Mouse (Mus musculus) urinary bladder, adult 18-20 months (tissue): ENCODE measurements at regions not wholly inside any gene's neighbourhood (a gene's known extent, or its start where the extent isn't known, plus 50 kb on each side); places are given as distances from the start of the nearest gene placed in this dataset.
A peak's percentile ranks its signal among the peaks of the same experiment; 100 is the strongest.

Experiments used
- DNase-seq, 2 experiments: peaks; one replicate each; pipeline ENCODE4 v3.0.0; 2022; ENCODE audit warnings: low spot score in 2 of 2, mixed read lengths in 2 of 2

- no peak for DNase-seq
These were observed 518.5 kb downstream of the Rnf144a start for GRCm38 (mm10) chr12:25896543-25896942.

GRCm38 (mm10) chr12:25895691-25896090, 519.4 kb downstream of the Rnf144a start:
- no peak for DNase-seq

- no peak for DNase-seq
These were observed 523.5 kb downstream of the Rnf144a start for GRCm38 (mm10) chr12:25891391-25892167.

GRCm38 (mm10) chr12:25890722-25891121, 524.3 kb downstream of the Rnf144a start:
- DNase-seq = peak in 1 of 2 experiments; percentile 1

GRCm38 (mm10) chr12:25883771-25884171, 531.3 kb downstream of the Rnf144a start:
- no peak for DNase-seq

GRCm38 (mm10) chr12:25871816-25872215, 543.2 kb downstream of the Rnf144a start:
- DNase-seq = no peak

GRCm38 (mm10) chr12:25871001-25871461, 544.0 kb downstream of the Rnf144a start:
- no peak for DNase-seq

GRCm38 (mm10) chr12:25869846-25870245, 545.2 kb downstream of the Rnf144a start:
- no peak for DNase-seq

GRCm38 (mm10) chr12:25865063-25865462, 550.0 kb downstream of the Rnf144a start:
- DNase-seq = no peak

GRCm38 (mm10) chr12:25864113-25864852, 550.8 kb downstream of the Rnf144a start:
- peak in 1 of 2 experiments; percentile 19 for DNase-seq

- DNase-seq = no peak
These were observed 554.0 kb downstream of the Rnf144a start for GRCm38 (mm10) chr12:25861100-25861499.

GRCm38 (mm10) chr12:25858397-25858796, 556.7 kb downstream of the Rnf144a start:
- DNase-seq = peak in 1 of 2 experiments; percentile 1

GRCm38 (mm10) chr12:25830057-25830456, 585.0 kb downstream of the Rnf144a start:
- DNase-seq = no peak

- no peak for DNase-seq
These were observed 587.1 kb downstream of the Rnf144a start for GRCm38 (mm10) chr12:25827961-25828360.

- no peak for DNase-seq
These were observed 588.1 kb downstream of the Rnf144a start for GRCm38 (mm10) chr12:25826928-25827327.

GRCm38 (mm10) chr12:25826451-25826850, 588.6 kb downstream of the Rnf144a start:
- no peak for DNase-seq

GRCm38 (mm10) chr12:25816248-25816647, 598.8 kb downstream of the Rnf144a start:
- DNase-seq = no peak

GRCm38 (mm10) chr12:25795092-25795491, 620.0 kb downstream of the Rnf144a start:
- DNase-seq = no peak

GRCm38 (mm10) chr12:25794571-25794970, 620.5 kb downstream of the Rnf144a start:
- DNase-seq = no peak

GRCm38 (mm10) chr12:25792571-25793075, 622.4 kb downstream of the Rnf144a start:
- DNase-seq = no peak

- DNase-seq = no peak
These were observed 624.1 kb downstream of the Rnf144a start for GRCm38 (mm10) chr12:25790956-25791355.
